Mouse (Mus musculus) heart, embryonic 11.5 days (tissue): Measurements from ENCODE around the gene L3mbtl3. TPM values are rescaled to one million over a fixed set of nuclear protein-coding genes. Genes with fewer than 3 reads are reported as not detected.

Experiments used
- ATAC-seq: fragments of 200-750 bp; cut with Nextera tagmentation; replicated peaks from 2 replicates; pipeline ENCODE4 v1.8.0; 2017; ENCODE audit warnings: moderate library complexity; ENCODE audit not compliant: insufficient number of reproducible peaks, low FRiP score, low TSS enrichment
- H3K27ac ChIP-seq: fragments of 300-500 bp; sonication (generic); 2 replicates; pipeline ENCODE4 v1.5.1; 2014; ENCODE audit warnings: mild to moderate bottlenecking, low read depth, low read length
- H3K27me3 ChIP-seq: fragments of 300-500 bp; sonication (generic); 2 replicates; pipeline ENCODE4 v1.6.1; 2014; ENCODE audit warnings: mild to moderate bottlenecking, low read length, mixed read lengths; ENCODE audit not compliant: control insufficient read depth, insufficient read depth
- H3K36me3 ChIP-seq: fragments of 300-500 bp; sonication (generic); 2 replicates; pipeline ENCODE4 v1.6.1; 2014; ENCODE audit warnings: mild to moderate bottlenecking, low read length, moderate library complexity, mixed read lengths; ENCODE audit not compliant: control insufficient read depth, insufficient read depth
- H3K4me1 ChIP-seq: fragments of 300-500 bp; sonication (generic); 2 replicates; pipeline ENCODE4 v1.6.1; 2014; ENCODE audit warnings: low read length; ENCODE audit not compliant: control insufficient read depth, insufficient read depth
- H3K4me2 ChIP-seq: fragments of 300-500 bp; sonication (generic); 2 replicates; pipeline ENCODE4 v1.6.1; 2014; ENCODE audit warnings: mild to moderate bottlenecking, moderate library complexity
- H3K4me3 ChIP-seq: fragments of 300-500 bp; sonication (generic); 2 replicates; pipeline ENCODE4 v1.5.1; 2014; ENCODE audit warnings: low read depth, low read length
- H3K9ac ChIP-seq: fragments of 300-500 bp; sonication (generic); 2 replicates; pipeline ENCODE4 v1.6.1; 2014; ENCODE audit warnings: mild to moderate bottlenecking, low read depth, low read length, moderate library complexity
- H3K9me3 ChIP-seq: fragments of 300-500 bp; sonication (generic); replicated peaks from 2 replicates; pipeline ENCODE4 v1.6.1; 2016; ENCODE audit warnings: low read length; ENCODE audit not compliant: control insufficient read depth
- WGBS: fragments of 180-500 bp; shearing (Covaris S2); extraction: QIAGEN DNeasy Blood & Tissue Kit; methylation state at CpG from one replicate; pipeline ENCODE4 v1.1.7; 2014; ENCODE audit not compliant: insufficient replicate concordance; 5-methylcytosine and 5-hydroxymethylcytosine counted together
- polyA plus RNA-seq: library from polyadenylated mRNA; unstranded; fragments of >200 nt; fragmentation: Nextera tagmentation; extraction: Ambion mirVana; gene quantifications from 2 replicates; pipeline ENCODE4 v1.2.1, GENCODE M21; 2014

L3mbtl3 gene
- polyA plus RNA-seq, 1 experiment from 2014 or later: 11.4 TPM

DNA sequence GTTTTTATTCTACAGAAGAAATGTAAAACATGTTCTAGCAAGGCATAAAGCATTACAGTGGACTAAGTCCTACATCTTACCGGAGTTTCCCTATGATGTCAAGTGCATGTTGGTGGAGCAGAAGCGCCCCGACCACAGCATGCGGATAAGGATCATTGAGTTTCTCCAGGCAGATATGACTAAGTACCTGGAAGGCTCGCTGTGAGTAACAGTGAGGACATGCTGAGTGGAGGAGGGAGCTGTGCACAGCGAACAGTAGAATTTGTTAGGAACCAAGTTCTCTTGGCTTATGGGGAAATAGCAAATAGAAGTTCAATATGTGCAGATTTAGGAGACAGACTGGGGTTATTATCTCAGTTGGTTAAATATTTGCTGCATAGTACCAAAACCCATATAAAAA, 131.3 kb downstream of the L3mbtl3 start:
- Histone ChIP-seq H3K4me3 (no peak overlapping the region), H3K9me3 (no peaks in the 10 kb centered on the region), H3K4me1 (no peaks in the 10 kb centered on the region), H3K27me3 (no peaks in the 10 kb centered on the region), H3K36me3 (no peaks in the 10 kb centered on the region), H3K27ac (no peak overlapping the region), H3K4me2 (no peak overlapping the region), H3K9ac (no peak overlapping the region)
- ATAC-seq: no peak
- 82% methylated on average over 6 of the region's 6 CpGs for WGBS

GRCm38 (mm10) chr10:26243203-26243602, 132.6 kb downstream of the L3mbtl3 start:
- WGBS: 78% methylated on average over 3 of the region's 3 CpGs
- H3K9ac ChIP-seq: no peak overlapping the region
- no peaks in the 10 kb centered on the region for H3K36me3 ChIP-seq
- no peak overlapping the region for H3K4me2 ChIP-seq
- H3K9me3 ChIP-seq: no peaks in the 10 kb centered on the region
- H3K27me3 ChIP-seq: no peaks in the 10 kb centered on the region
- H3K4me3 ChIP-seq: no peak overlapping the region
- ATAC-seq: no peak
- no peaks in the 10 kb centered on the region for H3K4me1 ChIP-seq
- no peak overlapping the region for H3K27ac ChIP-seq

DNA sequence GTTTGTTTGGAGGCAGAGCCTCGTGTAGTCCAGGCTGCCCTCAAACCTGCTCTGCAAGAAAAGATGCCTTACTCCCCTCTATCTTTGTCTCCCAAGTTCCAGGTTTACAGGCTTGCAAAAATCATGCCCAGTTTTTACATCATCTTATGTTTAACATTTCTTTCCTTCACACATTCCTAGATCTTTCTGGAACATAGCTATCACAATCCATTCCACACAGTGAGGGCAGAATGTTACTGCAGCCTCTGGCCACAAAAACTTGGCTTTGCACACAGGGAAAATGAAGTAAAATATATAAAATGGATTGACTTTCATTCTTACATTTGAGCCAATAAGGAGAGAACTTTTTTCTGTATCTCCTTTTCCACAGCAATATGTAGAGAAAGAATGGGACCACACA, 136.7 kb downstream of the L3mbtl3 start:
- H3K4me3 ChIP-seq: no peak overlapping the region
- WGBS: 62% methylated on average over 1 of the region's 1 CpGs
- H3K9me3 ChIP-seq: no peaks in the 10 kb centered on the region
- no peak for ATAC-seq
- no peak overlapping the region for H3K27ac ChIP-seq
- no peaks in the 10 kb centered on the region for H3K36me3 ChIP-seq
- H3K4me1 ChIP-seq: no peaks in the 10 kb centered on the region
- H3K27me3 ChIP-seq: no peaks in the 10 kb centered on the region
- no peak overlapping the region for H3K9ac ChIP-seq
- no peak overlapping the region for H3K4me2 ChIP-seq

DNA sequence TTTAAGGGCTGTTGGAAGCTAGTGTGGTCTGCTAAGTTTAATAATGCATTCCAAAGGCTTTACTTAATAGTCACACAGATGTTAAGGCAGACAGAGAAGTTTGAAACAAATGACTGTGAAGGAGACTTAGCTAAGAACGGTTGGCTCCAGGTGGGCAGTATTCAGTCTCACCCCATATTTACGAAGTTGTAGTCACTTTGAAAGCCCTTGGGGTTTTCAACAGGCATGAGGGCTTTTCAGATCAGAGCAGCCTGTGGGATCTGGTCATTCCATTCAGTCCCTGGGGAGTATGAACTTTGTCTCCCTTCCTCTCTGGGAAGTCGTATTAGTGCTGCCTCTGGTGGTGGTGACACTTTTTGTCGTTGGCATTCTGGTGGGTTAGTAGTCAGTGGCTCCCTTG, 137.2 kb downstream of the L3mbtl3 start:
- no peaks in the 10 kb centered on the region for H3K36me3 ChIP-seq
- no peak overlapping the region for H3K4me3 ChIP-seq
- 34% methylated on average over 4 of the region's 4 CpGs for WGBS
- no peak overlapping the region for H3K27ac ChIP-seq
- no peaks in the 10 kb centered on the region for H3K27me3 ChIP-seq
- H3K4me1 ChIP-seq: no peaks in the 10 kb centered on the region
- H3K9me3 ChIP-seq: no peaks in the 10 kb centered on the region
- no peak for ATAC-seq
- H3K4me2 ChIP-seq: no peak overlapping the region
- H3K9ac ChIP-seq: no peak overlapping the region

- no peak overlapping the region for H3K27ac ChIP-seq
- H3K36me3 ChIP-seq: no peaks in the 10 kb centered on the region
- 75% methylated on average over 3 of the region's 3 CpGs for WGBS
- H3K4me2 ChIP-seq: no peak overlapping the region
- no peaks in the 10 kb centered on the region for H3K27me3 ChIP-seq
- H3K4me3 ChIP-seq: no peak overlapping the region
- H3K4me1 ChIP-seq: no peaks in the 10 kb centered on the region
- no peaks in the 10 kb centered on the region for H3K9me3 ChIP-seq
- no peak overlapping the region for H3K9ac ChIP-seq
- no peak for ATAC-seq
These were observed 143.6 kb downstream of the L3mbtl3 start for GRCm38 (mm10) chr10:26232071-26232653.

DNA sequence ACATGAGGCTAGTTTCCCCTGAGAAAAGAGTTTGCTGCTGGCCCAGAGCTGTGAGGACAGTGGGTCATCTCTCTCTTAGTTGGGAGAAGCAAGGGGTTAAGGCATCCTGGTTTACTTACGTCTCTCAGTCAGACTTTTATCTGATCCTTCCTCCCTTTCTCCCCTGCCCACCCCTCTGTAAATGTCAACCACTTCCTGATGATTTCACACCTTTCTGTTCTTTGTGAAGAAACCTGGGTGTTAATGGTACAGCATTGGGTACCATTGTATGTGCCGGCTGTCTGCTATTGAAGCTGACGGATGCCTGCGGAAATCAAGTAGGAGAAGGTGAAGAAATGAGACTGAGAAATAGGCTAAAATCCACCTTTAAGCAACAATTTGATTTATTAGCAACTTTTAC, 146.3 kb downstream of the L3mbtl3 start, which contains the start of gene Samd3:
TSS of gene Samd3 (plus strand) at position 220 of the 400 bp plus-strand sequence.
- 41% methylated on average over 4 of the region's 4 CpGs for WGBS
- Histone ChIP-seq H3K9ac (no peak within 1 kb of the TSS), H3K4me3 (no peak within 1 kb of the TSS), H3K27ac (no peak within 1 kb of the TSS), H3K4me2 (no peak within 1 kb of the TSS), H3K27me3 (no peaks in the 10 kb centered on the region), H3K36me3 (no peaks in the 10 kb centered on the region), H3K9me3 (no peaks in the 10 kb centered on the region), H3K4me1 (no peaks in the 10 kb centered on the region)
- ATAC-seq: no peak

- Histone ChIP-seq H3K9me3 (no peaks in the 10 kb centered on the region), H3K36me3 (no peaks in the 10 kb centered on the region), H3K4me2 (no peak overlapping the region), H3K4me3 (no peak overlapping the region), H3K9ac (no peak overlapping the region), H3K27me3 (no peaks in the 10 kb centered on the region), H3K27ac (no peak overlapping the region), H3K4me1 (no peaks in the 10 kb centered on the region)
- ATAC-seq: no peak
These were observed 147.6 kb downstream of the L3mbtl3 start for GRCm38 (mm10) chr10:26228187-26228586.

GRCm38 (mm10) chr10:26226734-26227133, 149.0 kb downstream of the L3mbtl3 start:
- no peak overlapping the region for H3K9ac ChIP-seq
- 26% methylated on average over 2 of the region's 2 CpGs for WGBS
- H3K4me1 ChIP-seq: no peaks in the 10 kb centered on the region
- ATAC-seq: no peak
- H3K4me3 ChIP-seq: no peak overlapping the region
- H3K27ac ChIP-seq: no peak overlapping the region
- no peaks in the 10 kb centered on the region for H3K9me3 ChIP-seq
- no peaks in the 10 kb centered on the region for H3K36me3 ChIP-seq
- H3K27me3 ChIP-seq: no peaks in the 10 kb centered on the region
- H3K4me2 ChIP-seq: no peak overlapping the region

GRCm38 (mm10) chr10:26226241-26226640, 149.5 kb downstream of the L3mbtl3 start:
- Histone ChIP-seq H3K27me3 (no peaks in the 10 kb centered on the region), H3K27ac (no peak overlapping the region), H3K4me3 (no peak overlapping the region), H3K36me3 (no peaks in the 10 kb centered on the region), H3K4me2 (no peak overlapping the region), H3K4me1 (no peaks in the 10 kb centered on the region), H3K9me3 (no peaks in the 10 kb centered on the region), H3K9ac (no peak overlapping the region)
- WGBS: 74% methylated on average over 5 of the region's 5 CpGs
- no peak for ATAC-seq
